Mouse (Mus musculus) left cerebral cortex, postnatal 25 days (tissue): ENCODE results near the gene Sp2. TPM values are rescaled to one million over a fixed set of nuclear protein-coding genes. Genes with fewer than 3 reads are reported as not detected.
A peak's percentile ranks its signal among the peaks of the same experiment; 100 is the strongest.

Source experiments
- DNase-seq, 2 experiments: peaks; one replicate each; pipeline ENCODE4 v3.0.0; 2022; ENCODE audit warnings: low spot score in 2 of 2, mixed read lengths in 1 of 2
- intact Hi-C: fragments of 180-260 bp; cut with DNase I; formaldehyde crosslinking; loops from one replicate; pipeline ENCODE4 v1.15.1; 2025
- total RNA-seq, 2 experiments: library from RNA; stranded (reverse); gene quantifications; 2 replicates each; pipeline ENCODE4 v1.2.3; 2021

The Sp2 gene
- total RNA-seq, 2 experiments from 2014 or later: 12.8 to 13.5 TPM

- no peak for DNase-seq
- intact Hi-C loops: no loop called here
These were observed 34.9 kb downstream of the Sp2 start for GRCm38 (mm10) chr11:96947849-96948248.

- intact Hi-C loops: no loop called here
- DNase-seq: no peak
These were observed 36.3 kb downstream of the Sp2 start for GRCm38 (mm10) chr11:96946498-96946897.

GRCm38 (mm10) chr11:96944844-96945580 is 37.7 kb downstream of the Sp2 start:
- intact Hi-C loops: no loop called here
- no peak for DNase-seq

- intact Hi-C loops: no loop called here
These were observed 38.9 kb downstream of the Sp2 start, which contains the start of gene Pnpo for GRCm38 (mm10) chr11:96943746-96944304. Pnpo (minus strand) TSS chr11:96943986.

GRCm38 (mm10) chr11:96941989-96942590 is 40.7 kb downstream of the Sp2 start:
- intact Hi-C loops: no loop called here

More at GRCm38 (mm10) chr11:96943746-96944304, 38.9 kb downstream of the Sp2 start, which contains the start of gene Pnpo:
- peak; percentile 91 to 99 for DNase-seq

GRCm38 (mm10) chr11:96940578-96941465 is 41.9 kb downstream of the Sp2 start:
- intact Hi-C loops: no loop called here
- DNase-seq: no peak

More at GRCm38 (mm10) chr11:96941989-96942590, 40.7 kb downstream of the Sp2 start:
- DNase-seq: no peak

GRCm38 (mm10) chr11:96938426-96938800 is 44.3 kb downstream of the Sp2 start:
- intact Hi-C loops: no loop called here
- DNase-seq: no peak

- intact Hi-C loops: no loop called here
- DNase-seq: peak in 1 of 2 experiments; percentile 17
These were observed 45.0 kb downstream of the Sp2 start for GRCm38 (mm10) chr11:96937549-96938425.

GRCm38 (mm10) chr11:96935872-96936650 is 46.7 kb downstream of the Sp2 start:
- DNase-seq: no peak
- intact Hi-C loops: no loop called here

- peak; percentile 39 to 47 for DNase-seq
- intact Hi-C loops: no loop called here
These were observed 47.8 kb downstream of the Sp2 start for GRCm38 (mm10) chr11:96934921-96935356.

- intact Hi-C loops: no loop called here
- no peak for DNase-seq
These were observed 49.0 kb downstream of the Sp2 start for GRCm38 (mm10) chr11:96933562-96934276.

- DNase-seq: no peak
- intact Hi-C loops: no loop called here
These were observed 51.3 kb downstream of the Sp2 start for GRCm38 (mm10) chr11:96931327-96932062.

GRCm38 (mm10) chr11:96929766-96930331 is 52.9 kb downstream of the Sp2 start:
- DNase-seq: no peak
- intact Hi-C loops: no loop called here

- intact Hi-C loops: no loop called here
- DNase-seq: no peak
These were observed 53.5 kb downstream of the Sp2 start for GRCm38 (mm10) chr11:96929096-96929765.

- intact Hi-C loops: no loop called here
- DNase-seq: no peak
These were observed 54.1 kb downstream of the Sp2 start for GRCm38 (mm10) chr11:96928691-96929090.

GRCm38 (mm10) chr11:96928088-96928487 is 54.7 kb downstream of the Sp2 start, which contains the start of gene Prr15l:
Prr15l (plus strand) TSS chr11:96928104.
- intact Hi-C loops: no loop called here
- no peak for DNase-seq
